12 mouse cellular contexts compared by ENCODE assay signal in the genomic region with DNA sequence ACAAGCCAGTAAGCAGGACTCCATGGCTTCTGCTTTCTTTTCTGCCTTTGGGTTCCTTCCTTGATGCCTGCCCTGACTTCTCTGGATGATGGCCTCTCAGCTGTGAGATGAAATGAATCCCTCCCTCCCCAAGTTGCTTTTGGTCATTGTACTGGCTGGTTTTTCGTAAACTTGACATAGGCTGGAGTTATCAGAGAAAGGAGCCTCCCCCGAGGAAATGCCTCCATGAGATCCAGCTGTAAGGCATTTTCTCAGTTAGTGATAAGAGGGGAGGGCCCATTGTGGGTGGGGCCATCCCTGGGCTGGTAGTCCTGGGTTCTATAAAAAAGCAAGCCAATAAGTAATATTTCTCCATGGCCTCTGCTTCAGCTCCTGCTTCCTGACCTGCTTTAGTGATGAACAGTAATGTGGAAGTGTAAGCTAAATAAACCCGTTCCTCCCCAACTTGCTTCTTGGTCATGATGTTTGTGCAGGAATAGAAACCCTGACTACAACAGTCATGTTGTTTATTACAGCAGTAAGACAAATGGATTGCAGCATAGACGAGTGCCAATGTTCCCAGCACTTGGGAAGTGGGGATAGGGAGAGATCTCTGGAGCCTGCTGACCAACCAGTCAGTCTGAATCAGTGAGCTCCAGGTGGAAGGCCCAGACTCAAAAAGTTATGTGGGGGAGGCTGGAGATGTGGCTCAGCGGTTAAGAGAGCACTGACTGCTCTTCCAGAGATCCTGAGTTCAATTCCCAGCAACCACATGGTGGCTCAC. TPM values are rescaled to one million over a fixed set of nuclear protein-coding genes. Genes with fewer than 3 reads are reported as not detected.
DNase-seq lines count a peak whose midpoint lies in the region; ATAC-seq and TF ChIP-seq lines count a peak whose summit lies in the region.
"Had no signal": no experiment of that assay in that cellular context is flagged by ENCODE, and none has a peak within 500 bp of the region (broad histone marks: within the 10 kb centered on the region; RNA-seq: fewer than 3 reads in every experiment).

No protein-coding gene starts in this region.

- no peak for TF ChIP-seq CTCF in kidney, postnatal 0 days (IDR thresholded peaks at IDR 0.05; ENCODE audit: low read depth)
- no peak for TF ChIP-seq CTCF in bone marrow, adult 2 months (IDR thresholded peaks at IDR 0.05; ENCODE audit: control insufficient read depth, insufficient read depth, low read length)

- DNase-seq in gastrocnemius, postnatal 10 days: peak; percentile 1
- no peak for DNase-seq in gastrocnemius, postnatal 25 days
- peak; percentile 49 for DNase-seq in kidney, postnatal 0 days (ENCODE audit: low spot score)
- no peak for DNase-seq in kidney, adult 8-10 months
- DNase-seq in liver, embryonic 13.5 days: peak; percentile 59
- DNase-seq in limb, embryonic 10.5 days (ENCODE audit: low spot score): no peak
- DNase-seq in ovary, postnatal 14 days (ENCODE audit: low spot score): no peak
- DNase-seq: embryo, embryonic 11 days had no signal

- H3K4me1 ChIP-seq in kidney, postnatal 0 days (replicated peaks; ENCODE audit: insufficient read depth, low read length): peaks cover 11% of the 10 kb centered on the region
- peaks cover 8% of the 10 kb centered on the region; the same call in 1 of the 2 replicates for H3K4me1 ChIP-seq in bone marrow, adult 2 months (ENCODE audit: control insufficient read depth, insufficient read depth, low read length)
- H3K4me1 ChIP-seq in liver, embryonic 13.5 days (replicated peaks): peaks cover 80% of the 10 kb centered on the region
- peaks cover 72% of the 10 kb centered on the region for H3K4me1 ChIP-seq in limb, embryonic 10.5 days

- 35% methylated on average over 5 of the region's 5 CpGs for WGBS in kidney, postnatal 0 days
- 64% methylated on average over 5 of the region's 5 CpGs for WGBS in bone marrow, adult 2 months
- 41% methylated on average over 5 of the region's 5 CpGs for WGBS in liver, embryonic 13.5 days (ENCODE audit: insufficient replicate concordance)
- 68% methylated on average over 5 of the region's 5 CpGs for WGBS in limb, embryonic 10.5 days

- no peaks in the 10 kb centered on the region for H3K36me3 ChIP-seq in kidney, postnatal 0 days (ENCODE audit: insufficient read depth, low read length)
- no peaks in the 10 kb centered on the region for H3K36me3 ChIP-seq in liver, embryonic 13.5 days
- no peaks in the 10 kb centered on the region for H3K36me3 ChIP-seq in limb, embryonic 10.5 days
- H3K36me3 ChIP-seq: hindbrain, embryonic 12.5 days had no signal

- H3K4me2 ChIP-seq in kidney, postnatal 0 days (ENCODE audit: low read length): no peak overlapping the region
- peak overlapping the region; percentile 78 for H3K4me2 ChIP-seq in liver, embryonic 13.5 days
- H3K4me2 ChIP-seq: hindbrain, embryonic 12.5 days had no signal

- TF ChIP-seq POLR2A in bone marrow, adult 2 months (IDR thresholded peaks at IDR 0.05; ENCODE audit: borderline replicate concordance, control insufficient read depth, low read depth, low read length): no peak

- H3K27ac ChIP-seq in kidney, postnatal 0 days: no peak overlapping the region
- H3K27ac ChIP-seq in bone marrow, adult 2 months (ENCODE audit: control insufficient read depth, insufficient read depth, low read depth, low read length, poor library complexity): peak overlapping the region; percentile 56
- H3K27ac ChIP-seq in liver, embryonic 13.5 days: peak overlapping the region; percentile 93
- no peak overlapping the region for H3K27ac ChIP-seq in limb, embryonic 10.5 days
- H3K27ac ChIP-seq: hindbrain, embryonic 12.5 days had no signal

- no peaks in the 10 kb centered on the region for H3K9me3 ChIP-seq in kidney, postnatal 0 days (replicated peaks; ENCODE audit: low read length)
- H3K9me3 ChIP-seq in liver, embryonic 13.5 days (replicated peaks): no peaks in the 10 kb centered on the region
- no peaks in the 10 kb centered on the region for H3K9me3 ChIP-seq in limb, embryonic 10.5 days (replicated peaks)
- H3K9me3 ChIP-seq: hindbrain, embryonic 12.5 days had no signal

- ATAC-seq in kidney, postnatal 0 days (replicated peaks; ENCODE audit: low FRiP score, low read depth): no peak
- peak; percentile 15; the same call in 1 of the 2 replicates for ATAC-seq in liver, embryonic 13.5 days (ENCODE audit: low read depth)
- ATAC-seq: forebrain, embryonic 16.5 days had no signal

- no peaks in the 10 kb centered on the region for H3K27me3 ChIP-seq in kidney, postnatal 0 days (ENCODE audit: insufficient read depth, low read length)
- H3K27me3 ChIP-seq in liver, embryonic 13.5 days: peaks cover 14% of the 10 kb centered on the region
- no peaks in the 10 kb centered on the region for H3K27me3 ChIP-seq in limb, embryonic 10.5 days (ENCODE audit: low read depth, poor library complexity, severe bottlenecking)
- H3K27me3 ChIP-seq: hindbrain, embryonic 12.5 days had no signal

- H3K9ac ChIP-seq in kidney, postnatal 0 days (ENCODE audit: low read depth, low read length): no peak overlapping the region
- peak overlapping the region; percentile 79 for H3K9ac ChIP-seq in liver, embryonic 13.5 days
- H3K9ac ChIP-seq: hindbrain, embryonic 12.5 days had no signal

- H3K4me3 ChIP-seq in kidney, postnatal 0 days (replicated peaks; ENCODE audit: low read depth, low read length): no peak overlapping the region
- no peak overlapping the region for H3K4me3 ChIP-seq in bone marrow, adult 2 months (replicated peaks; ENCODE audit: control insufficient read depth, low read depth, low read length)
- peak overlapping the region; percentile 26; the same call in 1 of the 2 replicates for H3K4me3 ChIP-seq in liver, embryonic 13.5 days (replicated peaks)
- no peak overlapping the region for H3K4me3 ChIP-seq in limb, embryonic 10.5 days
- H3K4me3 ChIP-seq: hindbrain, embryonic 12.5 days had no signal

RNA-seq across cellular contexts. Expression of a gene that starts 5.9 kb away (rescaled TPM):
- total RNA-seq in gastrocnemius, postnatal 10 days (2021): under 1 TPM; 0.50 to 0.61 TPM
- total RNA-seq in gastrocnemius, postnatal 25 days (2021): under 1 TPM; 0.29 to 0.31 TPM
- 1.3 and 1.5 TPM in 2 replicates for polyA plus RNA-seq in kidney, postnatal 0 days (2015; fragmentation: Nextera tagmentation; extraction: Ambion mirVana)
- not detected in 2 replicates for polyA plus RNA-seq in bone marrow, adult 2 months (2011; ENCODE audit: insufficient read depth, insufficient read length, low replicate concordance, missing spikeins)
- polyA plus RNA-seq in liver, embryonic 13.5 days (2015; fragmentation: Nextera tagmentation; extraction: Ambion mirVana): not detected in 2 replicates
- 0.35 and 0.74 TPM in 2 replicates for polyA plus RNA-seq in limb, embryonic 10.5 days (2016; fragmentation: Nextera tagmentation; extraction: Ambion mirVana)
- total RNA-seq: liver, adult 2 months had no signal
- polyA plus RNA-seq: liver, adult 2 months had no signal

RNA-seq across cellular contexts. Expression of a gene that starts 7.1 kb away (rescaled TPM):
- 100 to 1,000 TPM; 439 to 618 TPM for total RNA-seq in gastrocnemius, postnatal 10 days (2021)
- total RNA-seq in gastrocnemius, postnatal 25 days (2021): 100 to 1,000 TPM; 236 to 249 TPM
- 2,251 and 2,404 TPM in 2 replicates for polyA plus RNA-seq in kidney, postnatal 0 days (2015; fragmentation: Nextera tagmentation; extraction: Ambion mirVana)
- 387 and 760 TPM in 2 replicates for polyA plus RNA-seq in bone marrow, adult 2 months (2011; ENCODE audit: insufficient read depth, insufficient read length, low replicate concordance, missing spikeins)
- 712 and 750 TPM in 2 replicates for polyA plus RNA-seq in liver, embryonic 13.5 days (2015; fragmentation: Nextera tagmentation; extraction: Ambion mirVana)
- polyA plus RNA-seq in limb, embryonic 10.5 days (2016; fragmentation: Nextera tagmentation; extraction: Ambion mirVana): 3,099 and 3,197 TPM in 2 replicates

RNA-seq across cellular contexts. Expression of a gene that starts 23.1 kb away (rescaled TPM):
- 10 to 100 TPM; 14.6 to 15.3 TPM for total RNA-seq in gastrocnemius, postnatal 10 days (2021)
- total RNA-seq in gastrocnemius, postnatal 25 days (2021): 10 to 100 TPM; 14.0 to 16.5 TPM
- polyA plus RNA-seq in kidney, postnatal 0 days (2015; fragmentation: Nextera tagmentation; extraction: Ambion mirVana): 21.9 and 26.6 TPM in 2 replicates
- polyA plus RNA-seq in bone marrow, adult 2 months (2011; ENCODE audit: insufficient read depth, insufficient read length, low replicate concordance, missing spikeins): 3.1 and 10.9 TPM in 2 replicates
- polyA plus RNA-seq in liver, embryonic 13.5 days (2015; fragmentation: Nextera tagmentation; extraction: Ambion mirVana): 7.8 and 8.7 TPM in 2 replicates
- polyA plus RNA-seq in limb, embryonic 10.5 days (2016; fragmentation: Nextera tagmentation; extraction: Ambion mirVana): 34.2 and 40.6 TPM in 2 replicates

Comparison
In these comparisons a context has a peak if more than half of its experiments do, and no peak if none do; other contexts are left out.
1. DNase-seq: peak in gastrocnemius, postnatal 10 days (single experiment), kidney, postnatal 0 days (single experiment) and liver, embryonic 13.5 days (single experiment); none in gastrocnemius, postnatal 25 days (single experiment), kidney, adult 8-10 months (0 of 2), limb, embryonic 10.5 days (single experiment) and ovary, postnatal 14 days (single experiment).
2. H3K27ac ChIP-seq: peak in bone marrow, adult 2 months (single experiment) and liver, embryonic 13.5 days (single experiment); none in kidney, postnatal 0 days (single experiment) and limb, embryonic 10.5 days (single experiment).